Mouse (Mus musculus) kidney, embryonic 15.5 days (tissue): ENCODE data around the gene Hspb9. TPM values are rescaled to one million over a fixed set of nuclear protein-coding genes. Genes with fewer than 3 reads are reported as not detected.

Experiments
- ATAC-seq: fragments of 200-750 bp; cut with Nextera tagmentation; replicated peaks from 2 replicates; pipeline ENCODE4 v1.8.0; 2017; ENCODE audit warnings: moderate TSS enrichment; ENCODE audit not compliant: low FRiP score
- H3K27ac ChIP-seq: fragments of 300-500 bp; sonication (generic); 2 replicates; pipeline ENCODE4 v1.5.1; 2015; ENCODE audit warnings: mild to moderate bottlenecking, inconsistent platforms
- H3K27me3 ChIP-seq: fragments of 300-500 bp; sonication (generic); 2 replicates; pipeline ENCODE4 v1.6.1; 2015; ENCODE audit warnings: inconsistent platforms
- H3K36me3 ChIP-seq: fragments of 300-500 bp; sonication (generic); 2 replicates; pipeline ENCODE4 v1.6.1; 2015; ENCODE audit warnings: inconsistent platforms
- H3K4me1 ChIP-seq: fragments of 300-500 bp; sonication (generic); 2 replicates; pipeline ENCODE4 v1.6.1; 2015; ENCODE audit warnings: inconsistent platforms
- H3K4me2 ChIP-seq: fragments of 300-500 bp; sonication (generic); 2 replicates; pipeline ENCODE4 v1.6.1; 2015; ENCODE audit warnings: moderate library complexity, mild to moderate bottlenecking, inconsistent platforms
- H3K4me3 ChIP-seq: fragments of 300-500 bp; sonication (generic); replicated peaks from 2 replicates; pipeline ENCODE4 v1.5.1; 2015; ENCODE audit warnings: mild to moderate bottlenecking, inconsistent platforms
- H3K9ac ChIP-seq: fragments of 300-500 bp; sonication (generic); 2 replicates; pipeline ENCODE4 v1.6.1; 2015; ENCODE audit warnings: mild to moderate bottlenecking, inconsistent platforms
- H3K9me3 ChIP-seq: fragments of 300-500 bp; sonication (generic); replicated peaks from 2 replicates; pipeline ENCODE4 v1.6.1; 2016; ENCODE audit warnings: inconsistent platforms
- WGBS: fragments of 180-500 bp; shearing (Covaris S2); methylation state at CpG from one replicate; pipeline ENCODE4 v1.1.7; 2015; ENCODE audit warnings: mixed read lengths; 5-methylcytosine and 5-hydroxymethylcytosine counted together
- polyA plus RNA-seq: library from polyadenylated mRNA; unstranded; fragments of >200 nt; fragmentation: Nextera tagmentation; extraction: Ambion mirVana; gene quantifications from 2 replicates; pipeline ENCODE4 v1.2.1, GENCODE M21; 2015

The Hspb9 gene
- polyA plus RNA-seq, 1 experiment from 2014 or later = not detected

- H3K27ac ChIP-seq = peak overlapping the region; percentile 38; the same call in 1 of the 2 replicates
- H3K27me3 ChIP-seq = no peaks in the 10 kb centered on the region
- no peaks in the 10 kb centered on the region for H3K9me3 ChIP-seq
- peak overlapping the region; percentile 67 for H3K4me3 ChIP-seq
- H3K36me3 ChIP-seq = peaks cover 7% of the 10 kb centered on the region; the same call in 1 of the 2 replicates
- H3K9ac ChIP-seq = peak overlapping the region; percentile 76; the same call in 1 of the 2 replicates
- 73% methylated on average over 4 of the region's 4 CpGs for WGBS
- H3K4me1 ChIP-seq = peaks cover 26% of the 10 kb centered on the region
- no peak for ATAC-seq
- peak overlapping the region; percentile 65 for H3K4me2 ChIP-seq
These were observed 23.1 kb downstream of the Hspb9 start for GRCm38 (mm10) chr11:100736746-100737080.

GRCm38 (mm10) chr11:100737105-100737733 is 23.6 kb downstream of the Hspb9 start:
- H3K9ac ChIP-seq = peak overlapping the region; percentile 76
- 2% methylated on average over 13 of the region's 13 CpGs for WGBS
- no peak for ATAC-seq
- H3K27me3 ChIP-seq = no peaks in the 10 kb centered on the region
- H3K9me3 ChIP-seq = no peaks in the 10 kb centered on the region
- H3K27ac ChIP-seq = peak overlapping the region; percentile 38
- H3K36me3 ChIP-seq = peaks cover 7% of the 10 kb centered on the region; the same call in 1 of the 2 replicates
- peak overlapping the region; percentile 67 for H3K4me3 ChIP-seq
- peak overlapping the region; percentile 65 for H3K4me2 ChIP-seq
- H3K4me1 ChIP-seq = peaks cover 26% of the 10 kb centered on the region

- peaks cover 26% of the 10 kb centered on the region for H3K4me1 ChIP-seq
- WGBS = under 1% methylated on average over 39 of the region's 39 CpGs
- H3K9me3 ChIP-seq = no peaks in the 10 kb centered on the region
- peak within 1 kb of the TSS; percentile 76 for H3K9ac ChIP-seq
- H3K27ac ChIP-seq = peak within 1 kb of the TSS; percentile 38
- H3K4me2 ChIP-seq = peak within 1 kb of the TSS; percentile 65
- H3K4me3 ChIP-seq = peak within 1 kb of the TSS; percentile 67
- ATAC-seq = peak; percentile 100
- H3K27me3 ChIP-seq = no peaks in the 10 kb centered on the region
- peaks cover 1% of the 10 kb centered on the region; the same call in 1 of the 2 replicates for H3K36me3 ChIP-seq
These were observed 24.5 kb downstream of the Hspb9 start, which contains the start of gene Rab5c for GRCm38 (mm10) chr11:100738066-100738604. Gene Rab5c (minus strand): TSS chr11:100738215.

- H3K4me2 ChIP-seq = peak overlapping the region; percentile 65
- no peaks in the 10 kb centered on the region for H3K36me3 ChIP-seq
- ATAC-seq = no peak; the same call in 1 of the 2 replicates
- H3K9ac ChIP-seq = peak overlapping the region; percentile 18; the same call in 1 of the 2 replicates
- H3K4me1 ChIP-seq = peaks cover 26% of the 10 kb centered on the region
- WGBS = 17% methylated on average over 5 of the region's 5 CpGs
- no peaks in the 10 kb centered on the region for H3K9me3 ChIP-seq
- H3K27ac ChIP-seq = no peak overlapping the region
- H3K4me3 ChIP-seq = peak overlapping the region; percentile 67
- no peaks in the 10 kb centered on the region for H3K27me3 ChIP-seq
These were observed 25.1 kb downstream of the Hspb9 start for GRCm38 (mm10) chr11:100738749-100739148.

- ATAC-seq = no peak
- Histone ChIP-seq H3K36me3 (no peaks in the 10 kb centered on the region), H3K9me3 (no peaks in the 10 kb centered on the region), H3K4me2 (no peak overlapping the region), H3K4me3 (no peak overlapping the region), H3K9ac (no peak overlapping the region), H3K27me3 (no peaks in the 10 kb centered on the region), H3K27ac (no peak overlapping the region), H3K4me1 (peaks cover 15% of the 10 kb centered on the region)
- 52% methylated on average over 6 of the region's 6 CpGs for WGBS
These were observed 27.7 kb downstream of the Hspb9 start for GRCm38 (mm10) chr11:100741348-100741747.

GRCm38 (mm10) chr11:100745085-100745484 is 31.4 kb downstream of the Hspb9 start:
- H3K4me1 ChIP-seq = 0 out of 2 replicates have a peak, but pooled peaks cover 3% of the 10 kb centered on the region
- WGBS = 10% methylated on average over 6 of the region's 6 CpGs
- H3K36me3 ChIP-seq = no peaks in the 10 kb centered on the region
- no peak overlapping the region for H3K4me2 ChIP-seq
- H3K9ac ChIP-seq = no peak overlapping the region
- no peak overlapping the region for H3K4me3 ChIP-seq
- no peak for ATAC-seq
- no peak overlapping the region for H3K27ac ChIP-seq
- H3K27me3 ChIP-seq = peaks cover 27% of the 10 kb centered on the region
- H3K9me3 ChIP-seq = no peaks in the 10 kb centered on the region

GRCm38 (mm10) chr11:100746546-100746945 is 32.9 kb downstream of the Hspb9 start:
- 83% methylated on average over 10 of the region's 10 CpGs for WGBS
- Histone ChIP-seq H3K4me2 (no peak overlapping the region), H3K9me3 (no peaks in the 10 kb centered on the region), H3K4me1 (0 out of 2 replicates have a peak, but pooled peaks cover 3% of the 10 kb centered on the region), H3K27me3 (peaks cover 29% of the 10 kb centered on the region), H3K36me3 (no peaks in the 10 kb centered on the region), H3K9ac (no peak overlapping the region), H3K4me3 (no peak overlapping the region), H3K27ac (no peak overlapping the region)
- ATAC-seq = no peak

GRCm38 (mm10) chr11:100747114-100747513 is 33.5 kb downstream of the Hspb9 start:
- Histone ChIP-seq H3K9me3 (no peaks in the 10 kb centered on the region), H3K9ac (no peak overlapping the region), H3K27ac (no peak overlapping the region), H3K4me3 (no peak overlapping the region), H3K4me2 (no peak overlapping the region), H3K4me1 (0 out of 2 replicates have a peak, but pooled peaks cover 6% of the 10 kb centered on the region), H3K36me3 (no peaks in the 10 kb centered on the region), H3K27me3 (peaks cover 33% of the 10 kb centered on the region)
- 63% methylated on average over 5 of the region's 5 CpGs for WGBS
- no peak for ATAC-seq

- ATAC-seq = no peak
- 61% methylated on average over 4 of the region's 4 CpGs for WGBS
These were observed 35.0 kb downstream of the Hspb9 start for GRCm38 (mm10) chr11:100748620-100749019.

GRCm38 (mm10) chr11:100749469-100749868 is 35.8 kb downstream of the Hspb9 start:
- H3K9ac ChIP-seq = no peak overlapping the region
- H3K9me3 ChIP-seq = no peaks in the 10 kb centered on the region
- H3K27me3 ChIP-seq = peaks cover 38% of the 10 kb centered on the region
- H3K4me2 ChIP-seq = no peak overlapping the region
- H3K4me1 ChIP-seq = 0 out of 2 replicates have a peak, but pooled peaks cover 8% of the 10 kb centered on the region
- ATAC-seq = no peak
- no peak overlapping the region for H3K27ac ChIP-seq
- 44% methylated on average over 25 of the region's 25 CpGs for WGBS
- no peaks in the 10 kb centered on the region for H3K36me3 ChIP-seq
- H3K4me3 ChIP-seq = no peak overlapping the region

More at GRCm38 (mm10) chr11:100748620-100749019, 35.0 kb downstream of the Hspb9 start:
- Histone ChIP-seq H3K36me3 (no peaks in the 10 kb centered on the region), H3K9me3 (no peaks in the 10 kb centered on the region), H3K4me3 (no peak overlapping the region), H3K27me3 (peaks cover 38% of the 10 kb centered on the region), H3K27ac (no peak overlapping the region), H3K4me2 (no peak overlapping the region), H3K4me1 (0 out of 2 replicates have a peak, but pooled peaks cover 8% of the 10 kb centered on the region), H3K9ac (no peak overlapping the region)

- Histone ChIP-seq H3K9ac (no peak overlapping the region), H3K9me3 (no peaks in the 10 kb centered on the region), H3K4me3 (no peak overlapping the region), H3K4me1 (0 out of 2 replicates have a peak, but pooled peaks cover 8% of the 10 kb centered on the region), H3K36me3 (no peaks in the 10 kb centered on the region), H3K4me2 (no peak overlapping the region), H3K27ac (no peak overlapping the region), H3K27me3 (peaks cover 41% of the 10 kb centered on the region)
- no peak for ATAC-seq
- 90% methylated on average over 16 of the region's 16 CpGs for WGBS
These were observed 36.5 kb downstream of the Hspb9 start for GRCm38 (mm10) chr11:100750127-100750526.

GRCm38 (mm10) chr11:100752294-100752693 is 38.6 kb downstream of the Hspb9 start:
- Histone ChIP-seq H3K9me3 (no peaks in the 10 kb centered on the region), H3K4me2 (no peak overlapping the region)
- WGBS = 26% methylated on average over 10 of the region's 10 CpGs

More at GRCm38 (mm10) chr11:100752294-100752693, 38.6 kb downstream of the Hspb9 start:
- H3K27ac ChIP-seq = no peak overlapping the region
- no peaks in the 10 kb centered on the region for H3K36me3 ChIP-seq
- no peak overlapping the region for H3K4me3 ChIP-seq
- H3K9ac ChIP-seq = no peak overlapping the region
- 0 out of 2 replicates have a peak, but pooled peaks cover 8% of the 10 kb centered on the region for H3K4me1 ChIP-seq
- no peak for ATAC-seq
- peaks cover 39% of the 10 kb centered on the region for H3K27me3 ChIP-seq
